Mouse (Mus musculus): ENCODE measurements around the gene Selplg.

GRCm38 (mm10) chr5:113772905-113773519 lies 59.4 kb downstream of the Selplg start:
- TF ChIP-seq CTCF (IDR thresholded peaks at IDR 0.05; ENCODE audit: low read depth, low read length) (no peak), TAL1 (conservative IDR thresholded peaks at IDR 0.05; ENCODE audit: low read depth, low read length) (no peak), GATA1 (IDR thresholded peaks at IDR 0.05; ENCODE audit: borderline replicate concordance, low read length) (no peak)

Data from G1E (cell line).